Mouse (Mus musculus): ENCODE measurements around the gene Ccdc42. TPM values are rescaled to one million over a fixed set of nuclear protein-coding genes. Genes with fewer than 3 reads are reported as not detected.

The Ccdc42 gene
- polyA plus RNA-seq, 1 experiment from 2014 or later, result 0.32 TPM

DNA sequence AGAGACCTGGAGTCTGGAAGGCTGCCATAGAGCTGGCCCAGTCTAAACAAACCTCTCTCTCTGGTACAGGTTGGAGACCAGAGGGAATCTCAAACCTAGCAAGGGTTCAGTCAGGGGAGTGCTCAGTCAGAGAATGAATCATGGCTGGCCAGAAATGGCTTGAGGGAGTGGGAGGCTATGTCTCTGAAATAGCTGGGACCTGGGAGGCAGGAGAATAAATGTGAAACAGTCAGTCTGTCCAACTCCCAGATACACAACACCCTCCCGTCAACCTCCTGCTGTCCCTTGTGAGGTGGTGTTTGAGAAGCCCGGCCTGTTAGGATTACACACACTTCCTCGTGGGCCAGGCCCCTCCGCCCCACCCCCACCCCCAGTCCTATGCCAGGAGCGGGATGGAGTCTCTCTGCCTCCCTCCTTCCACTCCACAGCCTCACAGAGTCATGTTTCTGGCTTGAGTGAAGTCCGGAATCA, 13.8 kb downstream of the Ccdc42 start:
- no peak overlapping the region for H3K4me2 ChIP-seq (ENCODE audit: low read length)
- 16% methylated on average over 6 of the region's 6 CpGs for WGBS
- DNase-seq (ENCODE audit: low spot score) (peak; percentile 69), ATAC-seq (replicated peaks; ENCODE audit: low FRiP score, low TSS enrichment, low read depth) (peak; percentile 68)
- no peaks in the 10 kb centered on the region for H3K36me3 ChIP-seq (ENCODE audit: control insufficient read depth, insufficient read depth, low read length)
- no peaks in the 10 kb centered on the region for H3K27me3 ChIP-seq (replicated peaks; ENCODE audit: control insufficient read depth, insufficient read depth, low read length)
- H3K9ac ChIP-seq (ENCODE audit: low read length), result no peak overlapping the region
- no peaks in the 10 kb centered on the region for H3K9me3 ChIP-seq (ENCODE audit: control insufficient read depth, low read length)
- H3K27ac ChIP-seq (ENCODE audit: low read depth), result peak overlapping the region; percentile 93
- H3K4me1 ChIP-seq (replicated peaks; ENCODE audit: control insufficient read depth, insufficient read depth, low read length), result peaks cover 36% of the 10 kb centered on the region
- H3K4me3 ChIP-seq (ENCODE audit: low read depth, low read length), result no peak overlapping the region

- H3K4me2 ChIP-seq (ENCODE audit: low read length), result no peak overlapping the region
- WGBS, result 16% methylated on average over 9 of the region's 9 CpGs
Measured at GRCm38 (mm10) chr11:68601486-68601991, 14.7 kb downstream of the Ccdc42 start.

DNA sequence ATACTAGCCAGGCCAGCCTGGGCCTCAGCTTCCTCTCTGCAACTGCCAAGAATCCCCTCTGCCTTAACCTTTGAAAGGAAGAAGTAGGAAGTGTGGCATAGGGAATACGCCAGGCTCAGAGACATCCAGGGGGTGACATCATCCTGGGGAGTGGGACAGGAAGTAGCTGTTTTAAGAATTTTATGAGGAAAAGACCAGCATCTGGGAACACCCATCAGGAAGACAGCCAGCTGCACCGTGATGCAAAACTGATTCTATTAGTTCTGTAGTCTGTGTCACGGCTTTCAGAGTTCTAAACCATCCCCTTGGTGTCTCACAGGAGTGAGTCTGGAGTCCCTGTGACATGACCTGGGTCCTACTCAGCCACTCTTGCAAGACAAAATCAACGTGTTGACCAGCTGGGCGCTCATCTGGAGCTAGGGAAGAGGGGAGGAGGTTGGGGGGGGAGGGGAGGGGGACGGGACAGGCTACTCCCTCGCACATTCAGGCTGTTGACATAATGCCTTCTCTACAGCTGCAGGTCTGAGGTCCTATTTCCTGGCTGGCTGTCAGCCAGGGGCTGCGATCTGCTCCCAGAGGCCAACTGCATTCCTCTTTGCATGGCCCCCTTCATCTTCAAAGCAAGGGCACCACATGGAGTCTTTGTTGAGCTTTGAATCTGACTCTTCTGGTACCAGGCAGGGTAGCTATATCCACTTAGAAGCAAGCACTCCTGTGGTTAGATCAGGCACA, 15.5 kb downstream of the Ccdc42 start:
- Histone ChIP-seq H3K4me3 (ENCODE audit: low read depth, low read length) (no peak overlapping the region), H3K27ac (ENCODE audit: low read depth) (peak overlapping the region; percentile 93), H3K36me3 (ENCODE audit: control insufficient read depth, insufficient read depth, low read length) (no peaks in the 10 kb centered on the region), H3K9ac (ENCODE audit: low read length) (no peak overlapping the region), H3K4me1 (replicated peaks; ENCODE audit: control insufficient read depth, insufficient read depth, low read length) (peaks cover 36% of the 10 kb centered on the region), H3K4me2 (ENCODE audit: low read length) (no peak overlapping the region; the same call in 1 of the 2 replicates), H3K9me3 (ENCODE audit: control insufficient read depth, low read length) (no peaks in the 10 kb centered on the region), H3K27me3 (replicated peaks; ENCODE audit: control insufficient read depth, insufficient read depth, low read length) (no peaks in the 10 kb centered on the region)
- peak; percentile 67 for DNase-seq (ENCODE audit: low spot score)
- peak; percentile 56; the same call in 1 of the 2 replicates for ATAC-seq (replicated peaks; ENCODE audit: low FRiP score, low TSS enrichment, low read depth)
- WGBS, result 7% methylated on average over 8 of the region's 8 CpGs

More at GRCm38 (mm10) chr11:68601486-68601991, 14.7 kb downstream of the Ccdc42 start:
- Histone ChIP-seq H3K9me3 (ENCODE audit: control insufficient read depth, low read length) (no peaks in the 10 kb centered on the region), H3K27ac (ENCODE audit: low read depth) (peak overlapping the region; percentile 93), H3K27me3 (replicated peaks; ENCODE audit: control insufficient read depth, insufficient read depth, low read length) (no peaks in the 10 kb centered on the region), H3K9ac (ENCODE audit: low read length) (no peak overlapping the region), H3K36me3 (ENCODE audit: control insufficient read depth, insufficient read depth, low read length) (no peaks in the 10 kb centered on the region), H3K4me3 (ENCODE audit: low read depth, low read length) (no peak overlapping the region), H3K4me1 (replicated peaks; ENCODE audit: control insufficient read depth, insufficient read depth, low read length) (peaks cover 36% of the 10 kb centered on the region)
- no peak for DNase-seq (ENCODE audit: low spot score)
- ATAC-seq (replicated peaks; ENCODE audit: low FRiP score, low TSS enrichment, low read depth), result no peak

DNA sequence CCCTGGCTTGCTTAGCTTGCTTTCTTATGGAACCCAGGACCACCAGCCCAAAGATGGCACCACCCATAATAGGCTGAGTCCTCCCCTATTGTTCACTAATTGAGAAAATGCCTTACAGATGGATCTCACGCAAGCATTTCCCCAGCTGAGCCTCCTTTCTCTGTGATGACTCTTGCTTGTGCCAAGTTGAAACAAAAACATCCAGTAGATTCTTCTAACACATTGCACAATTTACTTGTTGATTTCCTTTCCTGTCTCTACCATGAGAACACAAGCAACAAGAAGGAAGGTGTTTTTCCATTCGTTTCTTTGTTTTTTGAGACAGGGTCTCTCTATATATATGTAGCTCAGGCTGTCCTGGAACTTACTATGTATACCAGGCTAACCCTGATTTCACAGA, 20.2 kb downstream of the Ccdc42 start:
- DNase-seq (ENCODE audit: low spot score), result no peak
- no peak overlapping the region for H3K4me3 ChIP-seq (ENCODE audit: low read depth, low read length)
- no peak overlapping the region for H3K4me2 ChIP-seq (ENCODE audit: low read length)
- no peaks in the 10 kb centered on the region for H3K9me3 ChIP-seq (ENCODE audit: control insufficient read depth, low read length)
- no peak overlapping the region for H3K9ac ChIP-seq (ENCODE audit: low read length)
- H3K4me1 ChIP-seq (replicated peaks; ENCODE audit: control insufficient read depth, insufficient read depth, low read length), result peaks cover 23% of the 10 kb centered on the region
- H3K36me3 ChIP-seq (ENCODE audit: control insufficient read depth, insufficient read depth, low read length), result no peaks in the 10 kb centered on the region
- 91% methylated on average over 2 of the region's 2 CpGs for WGBS
- no peak for ATAC-seq (replicated peaks; ENCODE audit: low FRiP score, low TSS enrichment, low read depth)
- no peak overlapping the region for H3K27ac ChIP-seq (ENCODE audit: low read depth)
- H3K27me3 ChIP-seq (replicated peaks; ENCODE audit: control insufficient read depth, insufficient read depth, low read length), result no peaks in the 10 kb centered on the region

DNA sequence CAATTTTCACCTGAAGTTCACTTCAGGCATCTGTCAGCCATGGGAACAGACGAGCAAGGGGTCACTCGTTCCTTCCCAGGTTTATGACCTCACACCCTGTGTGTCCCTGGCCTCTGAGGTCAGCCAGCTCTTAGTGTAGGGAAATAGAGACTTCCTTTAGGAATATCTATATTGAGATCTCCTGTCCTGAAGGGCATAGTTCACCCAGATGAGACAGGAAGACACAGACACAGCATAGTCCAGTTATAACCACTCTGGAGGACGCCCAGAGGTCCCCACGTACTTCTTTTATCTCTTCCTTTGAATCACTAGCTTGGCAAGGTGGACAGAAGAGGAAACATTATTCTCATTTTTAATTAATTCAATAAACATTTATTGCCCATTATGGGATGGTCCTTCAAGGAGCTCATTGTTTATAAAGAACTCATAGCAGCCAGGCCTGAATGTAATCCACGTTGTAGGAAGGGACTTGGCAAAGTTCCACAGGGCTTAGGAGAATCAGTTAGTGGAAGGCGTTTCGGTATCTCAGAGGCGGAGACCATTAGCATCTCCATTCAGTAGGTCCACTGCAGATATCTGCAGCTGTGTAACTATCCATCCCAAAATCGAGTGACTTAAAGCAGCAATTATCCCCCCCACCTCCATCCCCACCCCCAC, 23.2 kb downstream of the Ccdc42 start:
- DNase-seq (ENCODE audit: low spot score) (no peak), ATAC-seq (replicated peaks; ENCODE audit: low FRiP score, low TSS enrichment, low read depth) (no peak)
- no peaks in the 10 kb centered on the region for H3K9me3 ChIP-seq (ENCODE audit: control insufficient read depth, low read length)
- no peak overlapping the region for H3K4me2 ChIP-seq (ENCODE audit: low read length)
- 0 out of 2 replicates have a peak overlapping the region, but pooled peaks have one; percentile 14 for H3K27ac ChIP-seq (ENCODE audit: low read depth)
- WGBS, result 31% methylated on average over 9 of the region's 9 CpGs
- H3K9ac ChIP-seq (ENCODE audit: low read length), result no peak overlapping the region
- peaks cover 28% of the 10 kb centered on the region for H3K4me1 ChIP-seq (replicated peaks; ENCODE audit: control insufficient read depth, insufficient read depth, low read length)
- no peaks in the 10 kb centered on the region for H3K27me3 ChIP-seq (replicated peaks; ENCODE audit: control insufficient read depth, insufficient read depth, low read length)
- H3K36me3 ChIP-seq (ENCODE audit: control insufficient read depth, insufficient read depth, low read length), result no peaks in the 10 kb centered on the region
- no peak overlapping the region for H3K4me3 ChIP-seq (ENCODE audit: low read depth, low read length)

DNA sequence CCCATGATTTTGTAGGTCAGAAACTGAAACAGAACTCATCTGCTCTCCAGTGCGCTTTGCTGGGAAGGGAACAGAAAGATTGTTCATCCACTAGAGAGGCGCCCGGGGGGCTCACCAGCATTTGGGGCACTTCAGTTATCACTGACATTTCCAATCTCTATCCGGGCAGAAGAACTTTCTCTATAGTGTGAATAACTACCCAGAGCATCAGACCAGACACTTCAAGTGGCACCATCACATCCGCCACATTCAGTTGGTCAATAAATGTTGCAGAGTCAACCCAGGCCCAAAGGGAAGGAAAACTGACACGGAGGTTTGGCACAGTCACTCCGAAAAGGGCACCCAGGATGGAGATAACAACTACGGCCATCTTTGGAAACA, 23.7 kb downstream of the Ccdc42 start:
- H3K9ac ChIP-seq (ENCODE audit: low read length), result no peak overlapping the region
- no peak for ATAC-seq (replicated peaks; ENCODE audit: low FRiP score, low TSS enrichment, low read depth)
- no peak overlapping the region for H3K4me3 ChIP-seq (ENCODE audit: low read depth, low read length)
- DNase-seq (ENCODE audit: low spot score), result no peak
- peaks cover 28% of the 10 kb centered on the region for H3K4me1 ChIP-seq (replicated peaks; ENCODE audit: control insufficient read depth, insufficient read depth, low read length)
- no peak overlapping the region for H3K4me2 ChIP-seq (ENCODE audit: low read length)
- no peaks in the 10 kb centered on the region for H3K9me3 ChIP-seq (ENCODE audit: control insufficient read depth, low read length)
- H3K36me3 ChIP-seq (ENCODE audit: control insufficient read depth, insufficient read depth, low read length), result no peaks in the 10 kb centered on the region
- no peaks in the 10 kb centered on the region for H3K27me3 ChIP-seq (replicated peaks; ENCODE audit: control insufficient read depth, insufficient read depth, low read length)
- WGBS, result 86% methylated on average over 8 of the region's 8 CpGs
- 0 out of 2 replicates have a peak overlapping the region, but pooled peaks have one; percentile 14 for H3K27ac ChIP-seq (ENCODE audit: low read depth)

GRCm38 (mm10) chr11:68613071-68613711, 26.4 kb downstream of the Ccdc42 start:
- Histone ChIP-seq H3K9ac (ENCODE audit: low read length) (no peak overlapping the region), H3K4me2 (ENCODE audit: low read length) (no peak overlapping the region; the same call in 1 of the 2 replicates), H3K27me3 (replicated peaks; ENCODE audit: control insufficient read depth, insufficient read depth, low read length) (no peaks in the 10 kb centered on the region), H3K36me3 (ENCODE audit: control insufficient read depth, insufficient read depth, low read length) (no peaks in the 10 kb centered on the region), H3K27ac (ENCODE audit: low read depth) (peak overlapping the region; percentile 74), H3K4me3 (ENCODE audit: low read depth, low read length) (no peak overlapping the region), H3K9me3 (ENCODE audit: control insufficient read depth, low read length) (no peaks in the 10 kb centered on the region), H3K4me1 (replicated peaks; ENCODE audit: control insufficient read depth, insufficient read depth, low read length) (peaks cover 28% of the 10 kb centered on the region)
- DNase-seq (ENCODE audit: low spot score) (no peak), ATAC-seq (replicated peaks; ENCODE audit: low FRiP score, low TSS enrichment, low read depth) (peak; percentile 81)
- WGBS, result 25% methylated on average over 5 of the region's 5 CpGs

DNA sequence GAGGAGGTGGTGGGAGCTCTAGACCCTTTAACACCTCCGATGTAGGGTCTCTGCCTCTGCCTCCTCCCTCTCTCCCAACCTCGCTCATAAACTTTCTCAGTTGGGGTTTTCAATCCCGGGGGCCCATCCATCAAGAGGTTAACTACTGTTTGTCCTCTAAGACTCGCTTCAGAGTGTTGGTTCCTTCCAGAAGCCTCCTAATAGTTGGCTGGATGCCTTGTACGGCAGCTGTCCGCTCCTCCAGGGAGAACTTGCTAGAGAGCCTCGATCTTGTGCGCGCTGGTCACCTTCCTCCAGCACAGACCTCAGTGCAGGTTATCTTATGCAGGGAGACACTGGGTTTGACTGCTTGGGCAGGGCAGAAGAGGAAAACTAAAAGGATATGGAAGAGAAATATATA, 35.9 kb downstream of the Ccdc42 start:
- Histone ChIP-seq H3K27me3 (replicated peaks; ENCODE audit: control insufficient read depth, insufficient read depth, low read length) (no peaks in the 10 kb centered on the region), H3K4me2 (ENCODE audit: low read length) (peak overlapping the region; percentile 46), H3K9me3 (ENCODE audit: control insufficient read depth, low read length) (no peaks in the 10 kb centered on the region), H3K27ac (ENCODE audit: low read depth) (peak overlapping the region; percentile 89), H3K4me3 (ENCODE audit: low read depth, low read length) (no peak overlapping the region), H3K36me3 (ENCODE audit: control insufficient read depth, insufficient read depth, low read length) (no peaks in the 10 kb centered on the region), H3K4me1 (replicated peaks; ENCODE audit: control insufficient read depth, insufficient read depth, low read length) (peaks cover 18% of the 10 kb centered on the region), H3K9ac (ENCODE audit: low read length) (no peak overlapping the region)
- ATAC-seq (replicated peaks; ENCODE audit: low FRiP score, low TSS enrichment, low read depth), result no peak
- no peak for DNase-seq (ENCODE audit: low spot score)
- WGBS, result 27% methylated on average over 9 of the region's 9 CpGs
